Mouse (Mus musculus) bone marrow macrophage, adult 2 months (primary cell): ENCODE data around the gene Uvrag.

ENCODE experiments used
- CTCF ChIP-seq: IDR thresholded peaks from 2 replicates; pipeline ENCODE4 v1.5.1; 2012; ENCODE audit warnings: low read depth, mild to moderate bottlenecking, low read length, moderate library complexity
- POLR2A ChIP-seq: IDR thresholded peaks from 2 replicates; pipeline ENCODE4 v1.6.1; 2012; ENCODE audit warnings: mild to moderate bottlenecking, low read depth, low read length, borderline replicate concordance

DNA sequence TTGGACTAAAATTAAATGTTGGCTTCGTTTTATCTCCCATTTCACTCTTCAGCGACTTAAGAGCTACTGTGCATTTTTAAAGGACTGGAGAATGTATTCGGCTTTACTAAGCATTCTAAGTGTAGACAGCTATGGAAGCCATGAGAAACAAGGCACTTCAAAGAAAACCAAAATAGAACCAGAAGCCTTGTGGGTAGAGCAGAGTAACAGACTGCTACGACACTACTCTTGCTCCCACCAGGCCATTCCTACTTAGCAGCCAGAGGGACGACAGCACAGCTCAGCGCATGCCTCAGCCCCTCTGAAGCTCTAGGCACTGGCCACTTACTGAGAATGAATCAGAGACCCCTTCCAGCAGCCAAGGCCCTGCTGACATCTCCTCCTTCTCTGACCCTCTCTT, 155.5 kb downstream of the Uvrag start:
- no peak for TF ChIP-seq CTCF
- TF ChIP-seq POLR2A: no peak
